Mouse (Mus musculus) lung, postnatal 0 days (tissue): ENCODE measurements around the gene Dnajc5. TPM values are rescaled to one million over a fixed set of nuclear protein-coding genes. Genes with fewer than 3 reads are reported as not detected.

Experiments
- ATAC-seq: fragments of 200-750 bp; cut with Nextera tagmentation; 2 replicates; pipeline ENCODE4 v1.8.0; 2017; ENCODE audit warnings: moderate library complexity
- DNase-seq: peaks from one replicate; pipeline ENCODE4 v3.0.0-alpha.2; 2016; ENCODE audit warnings: low spot score
- H3K27ac ChIP-seq: fragments of 300-500 bp; sonication (generic); 2 replicates; pipeline ENCODE4 v1.5.1; 2014; ENCODE audit warnings: antibody characterized with exemption, mild to moderate bottlenecking, low read length, mixed read lengths
- H3K27me3 ChIP-seq: fragments of 300-500 bp; sonication (generic); replicated peaks from 2 replicates; pipeline ENCODE4 v1.6.1; 2014; ENCODE audit warnings: low read length, mixed read lengths; ENCODE audit not compliant: insufficient read depth
- H3K36me3 ChIP-seq: fragments of 300-500 bp; sonication (generic); 2 replicates; pipeline ENCODE4 v1.6.1; 2014; ENCODE audit warnings: low read length, mixed read lengths; ENCODE audit not compliant: insufficient read depth
- H3K4me1 ChIP-seq: fragments of 300-500 bp; sonication (generic); 2 replicates; pipeline ENCODE4 v1.6.1; 2014; ENCODE audit warnings: antibody characterized with exemption, low read depth, low read length, mixed read lengths; ENCODE audit not compliant: insufficient read depth
- H3K4me2 ChIP-seq: fragments of 300-500 bp; sonication (generic); replicated peaks from 2 replicates; pipeline ENCODE4 v1.6.1; 2014; ENCODE audit warnings: low read depth, mild to moderate bottlenecking, low read length, moderate library complexity, mixed read lengths
- H3K4me3 ChIP-seq: fragments of 300-500 bp; sonication (generic); 2 replicates; pipeline ENCODE4 v1.5.1; 2014; ENCODE audit warnings: low read depth, low read length
- H3K9ac ChIP-seq: fragments of 300-500 bp; sonication (generic); replicated peaks from 2 replicates; pipeline ENCODE4 v1.6.1; 2014; ENCODE audit warnings: low read depth, mild to moderate bottlenecking
- H3K9me3 ChIP-seq: fragments of 300-500 bp; sonication (generic); 2 replicates; pipeline ENCODE4 v1.6.1; 2016; ENCODE audit warnings: low read length, mixed read lengths
- CTCF ChIP-seq: IDR thresholded peaks from 2 replicates; pipeline ENCODE4 v1.5.1; 2016; ENCODE audit warnings: antibody characterized with exemption, mild to moderate bottlenecking
- EP300 ChIP-seq: IDR thresholded peaks from 2 replicates; pipeline ENCODE4 v1.6.1; 2016; ENCODE audit warnings: antibody characterized with exemption, mild to moderate bottlenecking, control low read depth
- WGBS: fragments of 180-500 bp; shearing (Covaris S2); extraction: QIAGEN DNeasy Blood & Tissue Kit; methylation state at CpG from one replicate; pipeline ENCODE4 v1.1.7; 2014; 5-methylcytosine and 5-hydroxymethylcytosine counted together
- polyA plus RNA-seq: library from polyadenylated mRNA; unstranded; fragments of >200 nt; fragmentation: Nextera tagmentation; extraction: Ambion mirVana; gene quantifications from 2 replicates; pipeline ENCODE4 v1.2.1, GENCODE M21; 2015

Dnajc5 gene
- polyA plus RNA-seq, 1 experiment from 2014 or later, result 57.2 TPM

DNA sequence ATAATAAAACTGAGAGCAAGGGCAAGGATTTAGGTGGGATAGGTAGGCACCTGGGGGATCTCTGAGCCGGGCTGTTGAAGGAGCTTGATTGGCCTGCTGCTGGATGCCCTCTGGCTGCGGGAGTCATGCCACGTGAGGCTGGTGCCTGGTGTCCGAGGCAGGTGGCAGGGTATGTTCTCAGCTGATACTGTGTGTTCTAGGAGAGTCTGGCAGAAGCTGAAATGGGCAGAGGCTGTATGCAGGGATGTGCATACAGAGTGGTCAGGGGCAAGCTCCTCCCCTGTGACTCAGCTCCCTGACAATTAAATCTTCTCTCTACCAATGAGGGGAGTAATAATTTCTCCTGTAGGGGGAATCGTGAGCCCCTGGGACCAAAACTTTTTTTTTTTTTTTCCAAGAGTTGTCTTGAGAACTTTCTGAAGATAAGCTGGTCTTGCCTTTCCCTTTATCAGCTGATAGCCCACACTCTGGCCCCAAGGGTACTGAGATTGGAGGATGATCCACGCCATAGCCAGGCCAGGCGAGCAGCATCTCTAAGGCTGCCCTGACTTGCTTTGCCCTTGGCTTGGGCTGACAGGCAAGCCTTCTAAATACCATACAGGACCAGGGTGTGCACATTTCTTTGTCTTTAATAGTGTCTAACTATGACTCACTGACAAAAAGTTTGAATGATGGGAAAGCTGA, 77.2 kb downstream of the Dnajc5 start:
- H3K4me1 ChIP-seq, result peaks cover 13% of the 10 kb centered on the region; the same call in 1 of the 2 replicates
- H3K9ac ChIP-seq, result no peak overlapping the region
- peak; percentile 40 for DNase-seq
- ATAC-seq, result no peak
- 67% methylated on average over 7 of the region's 7 CpGs for WGBS
- H3K9me3 ChIP-seq, result no peaks in the 10 kb centered on the region
- H3K36me3 ChIP-seq, result no peaks in the 10 kb centered on the region
- H3K4me3 ChIP-seq, result no peak overlapping the region
- H3K27me3 ChIP-seq, result no peaks in the 10 kb centered on the region
- peak overlapping the region; percentile 86; the same call in 1 of the 2 replicates for H3K27ac ChIP-seq
- H3K4me2 ChIP-seq, result no peak overlapping the region
- no peak; the same call in 1 of the 2 replicates for TF ChIP-seq CTCF

DNA sequence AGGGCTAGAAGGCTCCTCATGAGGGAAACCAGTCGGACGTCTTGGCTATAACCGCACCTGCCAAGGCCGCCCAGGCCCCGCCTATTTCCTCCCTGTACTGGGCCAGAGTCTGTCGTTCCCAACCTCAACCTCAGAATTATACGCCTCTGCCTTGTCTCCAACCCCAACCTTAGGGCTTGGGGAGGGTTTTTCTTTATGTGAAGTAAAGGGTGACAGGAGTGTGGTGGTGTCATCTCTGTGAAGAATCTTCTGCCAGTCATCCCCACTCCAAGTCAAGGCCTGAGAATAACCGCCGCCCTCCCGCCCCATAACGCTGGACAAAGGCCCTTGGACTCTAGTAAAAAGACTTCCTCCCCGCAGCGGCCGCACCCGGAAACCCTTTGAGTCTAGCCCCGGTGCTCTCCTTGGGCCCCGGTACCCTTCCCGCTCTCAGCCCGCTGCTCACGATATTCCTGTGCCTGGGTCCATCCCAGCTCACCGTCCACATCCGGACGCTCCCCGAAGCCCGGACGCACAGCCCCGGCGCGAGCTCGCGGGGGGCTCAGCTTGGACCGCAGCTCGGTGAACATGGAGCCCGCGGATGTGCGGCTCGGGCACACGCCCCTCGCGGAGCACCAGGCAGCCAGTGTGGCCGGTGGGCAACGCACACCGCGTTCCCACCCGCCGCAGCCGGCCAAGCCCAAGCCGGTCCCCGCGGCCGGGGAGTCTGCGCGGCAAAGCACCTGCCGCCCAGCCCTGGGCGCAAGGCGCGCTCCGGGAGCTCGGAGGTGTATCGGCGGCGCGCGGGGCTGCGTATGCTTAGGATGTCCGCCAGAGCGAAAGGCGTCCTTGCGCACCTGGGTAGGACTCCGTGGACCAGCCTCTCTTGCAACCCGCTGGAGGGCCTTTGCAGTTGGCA, 78.4 kb downstream of the Dnajc5 start, which contains the start of gene Samd10:
Gene Samd10 (minus strand): TSS at position 759 of the 898 bp plus-strand sequence.
- peak within 1 kb of the TSS; percentile 94 for H3K4me2 ChIP-seq
- TF ChIP-seq CTCF (peak; percentile 35), EP300 (no peak)
- no peaks in the 10 kb centered on the region for H3K9me3 ChIP-seq
- H3K4me1 ChIP-seq, result peaks cover 10% of the 10 kb centered on the region; the same call in 1 of the 2 replicates
- ATAC-seq (peak; percentile 42), DNase-seq (peak; percentile 83)
- no peaks in the 10 kb centered on the region for H3K36me3 ChIP-seq
- H3K27ac ChIP-seq, result peak within 1 kb of the TSS; percentile 86
- peak within 1 kb of the TSS; percentile 65 for H3K9ac ChIP-seq
- H3K4me3 ChIP-seq, result peak within 1 kb of the TSS; percentile 63
- H3K27me3 ChIP-seq, result no peaks in the 10 kb centered on the region
- 3% methylated on average over 68 of the region's 71 CpGs for WGBS

DNA sequence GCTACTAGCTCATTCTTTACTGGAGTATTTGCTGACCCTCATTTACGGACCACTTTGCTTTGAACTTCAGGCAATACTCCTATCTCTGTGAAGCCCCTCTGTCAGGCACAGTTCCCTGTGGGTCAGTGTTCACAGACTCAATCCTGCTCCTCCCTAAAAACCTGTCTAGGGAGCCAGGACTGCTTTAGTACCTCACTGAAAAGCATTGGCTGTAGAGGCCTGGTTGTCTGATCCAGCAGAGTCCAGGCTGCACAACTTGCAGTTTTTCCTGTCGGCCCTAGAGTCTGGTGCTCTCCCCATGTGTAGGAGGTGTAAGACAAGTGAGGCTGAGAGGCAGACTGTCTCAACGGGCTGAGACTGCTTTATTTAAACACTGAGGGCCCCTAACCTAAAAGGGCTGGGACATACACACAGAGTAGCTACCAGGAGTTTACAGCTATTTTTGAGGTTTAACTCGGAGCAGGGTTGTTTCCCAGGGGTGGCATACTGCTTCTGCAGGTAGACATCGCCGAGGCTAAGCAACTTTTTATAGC, 80.0 kb downstream of the Dnajc5 start:
- Histone ChIP-seq H3K4me2 (peak overlapping the region; percentile 85), H3K27ac (peak overlapping the region; percentile 86), H3K9me3 (no peaks in the 10 kb centered on the region), H3K4me3 (peak overlapping the region; percentile 90), H3K36me3 (no peaks in the 10 kb centered on the region), H3K9ac (peak overlapping the region; percentile 87; the same call in 1 of the 2 replicates), H3K27me3 (no peaks in the 10 kb centered on the region), H3K4me1 (peaks cover 10% of the 10 kb centered on the region; the same call in 1 of the 2 replicates)
- TF ChIP-seq EP300, result no peak
- TF ChIP-seq CTCF, result no peak
- ATAC-seq (no peak), DNase-seq (no peak)
- WGBS, result 55% methylated on average over 6 of the region's 6 CpGs

DNA sequence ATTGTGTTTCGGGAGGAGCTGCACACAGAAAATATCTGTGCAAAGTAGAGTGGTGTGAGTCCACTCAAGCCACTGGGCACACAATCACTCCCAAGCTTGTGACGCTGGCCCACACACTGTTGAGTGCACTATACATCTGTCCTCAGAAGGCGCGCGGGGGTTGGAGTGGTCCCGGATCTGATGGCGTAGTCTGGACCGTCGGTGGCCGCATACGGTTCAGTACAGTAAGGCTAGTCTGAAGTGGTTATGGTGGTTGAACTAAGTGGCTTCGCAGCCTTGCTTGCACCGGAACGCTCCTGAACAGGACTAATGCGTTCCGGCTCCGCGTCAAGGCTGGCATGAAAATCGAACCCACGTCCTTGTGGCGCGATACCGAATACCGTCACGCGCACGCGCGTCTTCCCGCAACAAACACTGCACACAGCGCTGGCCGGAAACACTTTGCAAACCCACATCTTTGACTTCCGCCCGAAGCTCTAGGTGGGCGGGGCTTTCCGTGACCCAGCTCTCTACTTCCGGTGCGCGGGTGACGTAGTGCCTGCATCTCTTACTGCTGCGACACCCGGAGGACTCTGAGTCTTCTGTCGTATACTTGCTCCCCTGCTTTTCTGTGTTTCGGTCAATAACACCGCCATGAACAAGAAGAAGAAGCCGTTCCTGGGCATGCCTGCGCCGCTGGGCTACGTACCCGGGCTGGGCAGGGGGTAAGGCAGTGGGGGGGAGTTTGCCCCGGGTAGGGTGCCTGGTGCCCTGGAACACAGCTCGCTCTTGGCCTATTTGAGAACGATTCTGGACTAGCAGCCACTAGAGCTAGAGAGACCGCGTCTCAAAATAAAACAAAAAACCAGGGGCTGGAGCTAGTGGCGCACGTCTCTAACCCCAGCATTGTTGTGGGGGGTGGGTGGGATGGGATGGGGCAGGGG, 80.8 kb downstream of the Dnajc5 start:
- Histone ChIP-seq H3K9me3 (no peaks in the 10 kb centered on the region), H3K9ac (peak overlapping the region; percentile 87), H3K36me3 (no peaks in the 10 kb centered on the region), H3K4me3 (peak overlapping the region; percentile 90), H3K4me2 (peak overlapping the region; percentile 85), H3K27me3 (no peaks in the 10 kb centered on the region), H3K27ac (peak overlapping the region; percentile 88), H3K4me1 (peaks cover 10% of the 10 kb centered on the region; the same call in 1 of the 2 replicates)
- WGBS, result 1% methylated on average over 57 of the region's 57 CpGs
- DNase-seq (peak; percentile 99), ATAC-seq (peak; percentile 95)
- TF ChIP-seq EP300 (0 out of 2 replicates have a peak, but pooled peaks have one; percentile 4), CTCF (peak; percentile 1; the same call in 1 of the 2 replicates)

DNA sequence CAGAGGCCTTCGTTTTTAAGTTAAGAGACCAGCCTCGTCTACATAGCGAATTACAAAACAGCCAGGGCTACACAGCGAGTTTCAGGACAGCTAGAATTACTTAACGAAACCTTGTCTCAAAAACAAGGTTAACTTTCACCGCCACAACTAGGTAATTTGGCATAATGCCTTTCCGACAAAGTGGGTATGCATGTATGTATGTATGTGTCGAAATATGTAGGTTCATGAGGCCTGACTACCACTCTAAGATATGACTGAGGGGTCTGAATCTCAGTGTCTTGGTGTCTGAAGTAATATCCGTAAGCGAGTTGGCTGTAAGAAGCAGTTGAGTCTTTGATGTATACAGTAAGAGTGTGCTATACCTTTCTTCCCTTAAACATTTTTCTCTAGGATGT, 81.5 kb downstream of the Dnajc5 start:
- H3K4me2 ChIP-seq, result peak overlapping the region; percentile 85
- WGBS, result 25% methylated on average over 10 of the region's 10 CpGs
- TF ChIP-seq CTCF (no peak), EP300 (no peak)
- DNase-seq (no peak), ATAC-seq (no peak)
- H3K27ac ChIP-seq, result peak overlapping the region; percentile 88
- H3K9me3 ChIP-seq, result no peaks in the 10 kb centered on the region
- peaks cover 10% of the 10 kb centered on the region; the same call in 1 of the 2 replicates for H3K4me1 ChIP-seq
- peak overlapping the region; percentile 90 for H3K4me3 ChIP-seq
- peak overlapping the region; percentile 87 for H3K9ac ChIP-seq
- H3K36me3 ChIP-seq, result no peaks in the 10 kb centered on the region
- no peaks in the 10 kb centered on the region for H3K27me3 ChIP-seq
